Mouse (Mus musculus) left cerebral cortex, postnatal 10 days (tissue): ENCODE results near the gene Gpatch3. TPM values are rescaled to one million over a fixed set of nuclear protein-coding genes. Genes with fewer than 3 reads are reported as not detected.
A peak's percentile ranks its signal among the peaks of the same experiment; 100 is the strongest.

ENCODE experiments used
- DNase-seq, 2 experiments: peaks; one replicate each; pipeline ENCODE4 v3.0.0; 2021 to 2022; ENCODE audit warnings: low spot score in 2 of 2, mixed read lengths in 1 of 2; ENCODE audit errors: extremely low spot score in 1 of 2
- intact Hi-C: fragments of 180-260 bp; cut with DNase I; formaldehyde crosslinking; loops from one replicate; pipeline ENCODE4 v1.15.1; 2025
- total RNA-seq, 2 experiments: library from RNA; stranded (reverse); gene quantifications; 2 replicates each; pipeline ENCODE4 v1.2.3; 2021

The Gpatch3 gene
- total RNA-seq = 1 to 10 TPM; 6.7 TPM

GRCm38 (mm10) chr4:133574070-133574842 is at the start of gene Gpatch3:
Gpatch3 (plus strand) TSS chr4:133574745.
- intact Hi-C loops = no loop called here
- DNase-seq = peak; percentile 91 to 95

- DNase-seq = no peak
Measured at GRCm38 (mm10) chr4:133527788-133528187, 46.8 kb upstream of the Gpatch3 start.

GRCm38 (mm10) chr4:133532777-133533176 is 41.8 kb upstream of the Gpatch3 start:
- intact Hi-C loops = no loop called here
- DNase-seq = no peak

More at GRCm38 (mm10) chr4:133527788-133528187, 46.8 kb upstream of the Gpatch3 start:
- intact Hi-C loops = no loop called here

GRCm38 (mm10) chr4:133536081-133536480 is 38.5 kb upstream of the Gpatch3 start:
- no peak for DNase-seq
- intact Hi-C loops = no loop called here

GRCm38 (mm10) chr4:133536652-133537051 is 37.9 kb upstream of the Gpatch3 start:
- DNase-seq = no peak
- intact Hi-C loops = no loop called here

GRCm38 (mm10) chr4:133545272-133546231 is 29.0 kb upstream of the Gpatch3 start, which contains the start of gene Nudc:
Nudc (minus strand) TSS chr4:133545996.
- intact Hi-C loops = no loop called here

GRCm38 (mm10) chr4:133552029-133552428 is 22.5 kb upstream of the Gpatch3 start:
- no peak for DNase-seq
- intact Hi-C loops = no loop called here

More at GRCm38 (mm10) chr4:133545272-133546231, 29.0 kb upstream of the Gpatch3 start, which contains the start of gene Nudc:
- DNase-seq = peak; percentile 95 to 97

GRCm38 (mm10) chr4:133552768-133553447 is 21.6 kb upstream of the Gpatch3 start, which contains the start of gene Nr0b2:
Nr0b2 (plus strand) TSS chr4:133553376.
- no peak for DNase-seq
- intact Hi-C loops = no loop called here

GRCm38 (mm10) chr4:133553448-133554330 is 20.9 kb upstream of the Gpatch3 start:
- intact Hi-C loops = no loop called here
- DNase-seq = no peak

GRCm38 (mm10) chr4:133557041-133557717 is 17.4 kb upstream of the Gpatch3 start:
- intact Hi-C loops = no loop called here
- DNase-seq = no peak

GRCm38 (mm10) chr4:133559846-133560245 is 14.7 kb upstream of the Gpatch3 start:
- intact Hi-C loops = no loop called here
- DNase-seq = no peak

- intact Hi-C loops = no loop called here
- no peak for DNase-seq
Measured at GRCm38 (mm10) chr4:133561622-133562021, 12.9 kb upstream of the Gpatch3 start.

GRCm38 (mm10) chr4:133563123-133563571 is 11.4 kb upstream of the Gpatch3 start:
- intact Hi-C loops = no loop called here
- peak in 1 of 2 experiments; percentile 34 for DNase-seq

GRCm38 (mm10) chr4:133567251-133567650 is 7.3 kb upstream of the Gpatch3 start:
- intact Hi-C loops = no loop called here

GRCm38 (mm10) chr4:133569291-133570065 is 5.1 kb upstream of the Gpatch3 start:
- intact Hi-C loops = no loop called here
- no peak for DNase-seq

More at GRCm38 (mm10) chr4:133567251-133567650, 7.3 kb upstream of the Gpatch3 start:
- no peak for DNase-seq

GRCm38 (mm10) chr4:133570066-133570466 is 4.5 kb upstream of the Gpatch3 start:
- DNase-seq = no peak
- intact Hi-C loops = no loop called here

GRCm38 (mm10) chr4:133574843-133575202 is 278 bp downstream of the Gpatch3 start:
- intact Hi-C loops = no loop called here
- no peak for DNase-seq
